Mouse (Mus musculus) hematopoietic stem cell, adult 5-6 weeks (primary cell): ENCODE results near the gene Ankrd17. TPM values are rescaled to one million over a fixed set of nuclear protein-coding genes. Genes with fewer than 3 reads are reported as not detected.

Experiments
- ATAC-seq, 2 experiments: fragments of 125-278 bp in 1 of 2; replicated peaks in 1 of 2; 2 replicates each; pipeline ENCODE4 v1.8.0; 2016 to 2017; ENCODE audit warnings: inconsistent platforms in 2 of 2, mild to moderate bottlenecking in 2 of 2, moderate number of reproducible peaks in 2 of 2, low read depth in 1 of 2, moderate TSS enrichment in 1 of 2; ENCODE audit not compliant: low FRiP score in 2 of 2, poor library complexity in 2 of 2, severe bottlenecking in 2 of 2, insufficient read depth in 1 of 2, low TSS enrichment in 1 of 2
- total RNA-seq: library from RNA; stranded (forward); fragments of 172-1452, 232-1000 nt; gene quantifications from 2 replicates; pipeline ENCODE4 v1.2.3, GENCODE M21; 2017

Ankrd17 gene
- total RNA-seq: 136 TPM in 2 replicates

GRCm38 (mm10) chr5:90366121-90367066, at the start of gene Ankrd17:
TSS of gene Ankrd17 (minus strand) at chr5:90366577.
- ATAC-seq: peak; percentile 73 to 80

- ATAC-seq: peak; percentile 58 to 76
These were observed 48.5 kb upstream of the Ankrd17 start for GRCm38 (mm10) chr5:90414925-90415295.

- ATAC-seq: peak in 1 of 2 experiments; percentile 32; a peak in 2 of 4 replicates
These were observed 48.0 kb upstream of the Ankrd17 start for GRCm38 (mm10) chr5:90414142-90414924.

GRCm38 (mm10) chr5:90405210-90405609, 38.8 kb upstream of the Ankrd17 start:
- ATAC-seq: no peak

- ATAC-seq: no peak
These were observed 30.4 kb upstream of the Ankrd17 start for GRCm38 (mm10) chr5:90396817-90397216.

- ATAC-seq: no peak
These were observed 27.9 kb upstream of the Ankrd17 start for GRCm38 (mm10) chr5:90394322-90394721.

GRCm38 (mm10) chr5:90393764-90394163, 27.4 kb upstream of the Ankrd17 start:
- ATAC-seq: no peak

- ATAC-seq: peak; percentile 59 to 77; a peak in 3 of 4 replicates
These were observed 16.7 kb upstream of the Ankrd17 start for GRCm38 (mm10) chr5:90383080-90383479.

GRCm38 (mm10) chr5:90381458-90381857, 15.1 kb upstream of the Ankrd17 start:
- ATAC-seq: no peak

GRCm38 (mm10) chr5:90373708-90374107, 7.3 kb upstream of the Ankrd17 start:
- ATAC-seq: no peak

GRCm38 (mm10) chr5:90370401-90370800, 4.0 kb upstream of the Ankrd17 start:
- ATAC-seq: no peak

GRCm38 (mm10) chr5:90367067-90367303, 608 bp upstream of the Ankrd17 start, which contains the start of gene Gm9958:
TSS of gene Gm9958 (plus strand) at chr5:90367204.
- ATAC-seq: no peak

- ATAC-seq: peak; percentile 23 to 25
These were observed 1.0 kb downstream of the Ankrd17 start for GRCm38 (mm10) chr5:90365141-90365951.

GRCm38 (mm10) chr5:90364526-90364925, 1.9 kb downstream of the Ankrd17 start:
- peak; percentile 41 to 54; a peak in 3 of 4 replicates for ATAC-seq

- peak in 1 of 2 experiments; percentile 24; a peak in 1 of 4 replicates for ATAC-seq
These were observed 10.6 kb downstream of the Ankrd17 start for GRCm38 (mm10) chr5:90355824-90356223.

GRCm38 (mm10) chr5:90353552-90354317, 12.6 kb downstream of the Ankrd17 start:
- no peak for ATAC-seq

- ATAC-seq: no peak
These were observed 19.5 kb downstream of the Ankrd17 start for GRCm38 (mm10) chr5:90346877-90347276.
